Mouse (Mus musculus) liver, embryonic 15.5 days (tissue): ENCODE results near the gene Rbpms2. TPM values are rescaled to one million over a fixed set of nuclear protein-coding genes. Genes with fewer than 3 reads are reported as not detected.
"Not testable (repeated sequence)": the region's sequence is repeated elsewhere in the genome, so short reads cannot be mapped to it uniquely, and the experiment has no call there.

Experiments used
- ATAC-seq: fragments of 200-750 bp; cut with Nextera tagmentation; 2 replicates; pipeline ENCODE4 v1.8.0; 2017; ENCODE audit warnings: moderate number of reproducible peaks, mild to moderate bottlenecking, moderate library complexity; ENCODE audit not compliant: insufficient read depth
- H3K27ac ChIP-seq: fragments of 300-500 bp; sonication (generic); replicated peaks from 2 replicates; pipeline ENCODE4 v1.5.1; 2015; ENCODE audit warnings: mild to moderate bottlenecking, inconsistent platforms
- H3K27me3 ChIP-seq: fragments of 300-500 bp; sonication (generic); 2 replicates; pipeline ENCODE4 v1.6.1; 2015; ENCODE audit warnings: mild to moderate bottlenecking, inconsistent platforms
- H3K36me3 ChIP-seq: fragments of 300-500 bp; sonication (generic); replicated peaks from 2 replicates; pipeline ENCODE4 v1.6.1; 2015; ENCODE audit warnings: moderate library complexity, mild to moderate bottlenecking, inconsistent platforms
- H3K4me1 ChIP-seq: fragments of 300-500 bp; sonication (generic); replicated peaks from 2 replicates; pipeline ENCODE4 v1.6.1; 2015; ENCODE audit warnings: inconsistent platforms
- H3K4me2 ChIP-seq: fragments of 300-500 bp; sonication (generic); 2 replicates; pipeline ENCODE4 v1.6.1; 2015; ENCODE audit warnings: moderate library complexity, mild to moderate bottlenecking, inconsistent platforms
- H3K4me3 ChIP-seq: fragments of 300-500 bp; sonication (generic); replicated peaks from 2 replicates; pipeline ENCODE4 v1.5.1; 2015; ENCODE audit warnings: mild to moderate bottlenecking, inconsistent platforms
- H3K9ac ChIP-seq: fragments of 300-500 bp; sonication (generic); 2 replicates; pipeline ENCODE4 v1.6.1; 2015; ENCODE audit warnings: moderate library complexity, mild to moderate bottlenecking, inconsistent platforms
- H3K9me3 ChIP-seq: fragments of 300-500 bp; sonication (generic); replicated peaks from 2 replicates; pipeline ENCODE4 v1.6.1; 2016; ENCODE audit warnings: inconsistent platforms
- WGBS: fragments of 180-500 bp; shearing (Covaris S2); methylation state at CpG from one replicate; pipeline ENCODE4 v1.1.7; 2015; ENCODE audit warnings: mixed read lengths; ENCODE audit not compliant: insufficient replicate concordance; 5-methylcytosine and 5-hydroxymethylcytosine counted together
- polyA plus RNA-seq: library from polyadenylated mRNA; unstranded; fragments of >200 nt; fragmentation: Nextera tagmentation; extraction: Ambion mirVana; gene quantifications from 2 replicates; pipeline ENCODE4 v1.2.1, GENCODE M21; 2015

Rbpms2 gene
- polyA plus RNA-seq, 1 experiment from 2014 or later, result 11.3 TPM

DNA sequence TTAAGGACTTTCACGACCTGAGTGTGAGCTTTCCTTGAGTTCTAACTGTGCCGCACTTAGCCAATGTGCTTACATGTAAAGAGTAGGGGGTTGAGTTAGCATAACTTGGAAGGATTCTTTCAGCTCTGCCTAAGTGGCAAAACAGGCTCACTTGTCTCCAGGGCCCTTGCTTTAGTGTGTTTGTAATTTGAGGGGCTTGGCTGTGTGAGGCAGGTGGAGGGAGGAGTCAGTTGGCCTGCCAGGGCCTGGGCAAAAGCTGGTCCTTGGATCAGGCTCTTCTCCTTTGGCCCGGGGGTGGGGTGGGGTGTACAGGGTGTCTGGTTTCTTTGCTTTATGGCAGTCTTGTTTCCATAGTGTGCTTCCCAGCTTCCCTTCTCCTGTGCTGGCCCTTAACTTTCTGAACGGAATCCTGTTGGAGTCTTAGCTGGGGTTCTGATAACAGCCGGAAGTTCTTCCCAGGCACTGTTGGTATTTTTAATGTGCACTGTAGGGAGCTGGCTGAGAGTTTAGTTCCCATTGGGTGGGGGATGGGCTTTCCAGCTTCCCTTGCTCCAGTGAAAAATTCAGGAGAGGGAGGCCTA is 49.8 kb downstream of the Rbpms2 start:
- Histone ChIP-seq H3K36me3 (no peaks in the 10 kb centered on the region), H3K4me3 (no peak overlapping the region)
- 58% methylated on average over 5 of the region's 5 CpGs for WGBS

DNA sequence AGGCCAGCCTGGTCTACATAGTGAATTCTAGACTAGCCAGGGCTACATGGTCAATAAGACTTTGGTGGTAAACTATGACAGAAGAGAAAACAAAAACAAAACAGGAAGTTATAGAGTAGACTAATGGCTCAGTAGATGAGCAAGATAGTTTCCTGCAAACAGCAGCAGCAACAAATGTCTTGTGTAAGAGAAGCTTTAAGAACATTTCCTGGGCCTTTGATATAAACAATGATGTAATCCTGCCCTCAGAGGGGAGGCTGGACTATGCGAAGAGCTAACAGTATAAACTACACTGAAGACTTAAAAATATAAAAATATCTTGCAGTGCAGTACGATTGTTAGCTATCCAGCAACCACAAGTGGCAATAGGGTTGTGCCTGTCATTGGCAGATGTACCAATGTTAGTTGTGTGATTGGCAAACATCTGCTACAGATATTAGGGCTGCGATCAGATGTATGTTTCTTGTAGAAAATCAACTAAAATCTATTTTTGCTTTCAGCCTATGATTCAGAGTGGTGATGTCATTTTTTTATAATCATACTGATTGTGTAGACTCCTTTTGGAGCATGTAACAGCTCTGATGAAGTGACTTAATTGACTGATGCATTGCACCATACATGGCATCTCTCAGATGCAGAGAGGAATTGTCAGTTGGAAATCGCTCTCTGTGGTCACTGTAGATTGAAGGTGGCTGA is 51.6 kb downstream of the Rbpms2 start:
- peaks cover 68% of the 10 kb centered on the region for H3K4me1 ChIP-seq
- WGBS, result 58% methylated on average over 4 of the region's 4 CpGs

More for the DNA sequence above, 49.8 kb downstream of the Rbpms2 start:
- Histone ChIP-seq H3K27ac (peak overlapping the region; percentile 34; the same call in 1 of the 2 replicates), H3K4me1 (peaks cover 64% of the 10 kb centered on the region), H3K9me3 (no peaks in the 10 kb centered on the region), H3K4me2 (peak overlapping the region; percentile 17), H3K9ac (no peak overlapping the region), H3K27me3 (no peaks in the 10 kb centered on the region)
- ATAC-seq, result no peak

GRCm38 (mm10) chr9:65681634-65681940 is 52.1 kb downstream of the Rbpms2 start:
- H3K4me3 ChIP-seq, result no peak overlapping the region
- no peaks in the 10 kb centered on the region for H3K27me3 ChIP-seq
- no peak overlapping the region for H3K27ac ChIP-seq
- no peak overlapping the region for H3K9ac ChIP-seq
- no peak overlapping the region for H3K4me2 ChIP-seq
- 0 out of 2 replicates have a peak, but pooled peaks cover 3% of the 10 kb centered on the region for H3K36me3 ChIP-seq
- peaks cover 72% of the 10 kb centered on the region for H3K4me1 ChIP-seq
- ATAC-seq, result no peak
- WGBS, result 84% methylated on average over 2 of the region's 2 CpGs
- no peaks in the 10 kb centered on the region for H3K9me3 ChIP-seq

More for the DNA sequence above, 51.6 kb downstream of the Rbpms2 start:
- ATAC-seq, result no peak
- Histone ChIP-seq H3K27ac (peak overlapping the region; percentile 14; the same call in 1 of the 2 replicates), H3K27me3 (no peaks in the 10 kb centered on the region), H3K4me3 (no peak overlapping the region), H3K36me3 (no peaks in the 10 kb centered on the region), H3K9me3 (no peaks in the 10 kb centered on the region), H3K9ac (no peak overlapping the region), H3K4me2 (no peak overlapping the region)

GRCm38 (mm10) chr9:65682183-65682582 is 52.7 kb downstream of the Rbpms2 start:
- H3K4me1 ChIP-seq, result peaks cover 67% of the 10 kb centered on the region
- 54% methylated on average over 3 of the region's 3 CpGs for WGBS

DNA sequence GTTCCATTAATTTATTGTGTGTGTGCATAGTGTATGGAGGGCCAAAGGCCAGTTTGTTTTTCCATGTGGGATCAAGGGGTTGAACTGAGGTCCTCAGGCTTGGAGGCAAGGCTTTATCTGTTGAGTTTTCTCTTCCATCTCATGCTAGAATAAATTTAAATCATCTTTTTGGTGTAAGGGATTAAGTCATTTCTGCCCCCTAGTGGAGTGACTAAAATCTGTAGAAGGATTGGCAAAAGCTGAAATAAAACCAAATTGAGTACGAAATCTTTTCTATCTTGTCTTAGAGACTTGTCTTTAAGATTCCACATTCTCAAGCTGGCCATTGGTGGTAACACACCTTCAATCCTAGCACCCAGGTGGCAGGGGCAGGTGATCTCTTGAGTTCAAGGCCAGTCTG is 53.5 kb downstream of the Rbpms2 start:
- Histone ChIP-seq H3K4me1 (peaks cover 59% of the 10 kb centered on the region), H3K27ac (no peak overlapping the region), H3K27me3 (no peaks in the 10 kb centered on the region), H3K4me2 (no peak overlapping the region), H3K9me3 (no peaks in the 10 kb centered on the region), H3K4me3 (no peak overlapping the region), H3K9ac (no peak overlapping the region), H3K36me3 (peaks cover 15% of the 10 kb centered on the region)
- 54% methylated on average over 1 of the region's 1 CpGs for WGBS
- no peak for ATAC-seq

More at GRCm38 (mm10) chr9:65682183-65682582, 52.7 kb downstream of the Rbpms2 start:
- no peaks in the 10 kb centered on the region for H3K9me3 ChIP-seq
- ATAC-seq, result no peak
- H3K27me3 ChIP-seq, result no peaks in the 10 kb centered on the region
- H3K27ac ChIP-seq, result no peak overlapping the region
- H3K9ac ChIP-seq, result no peak overlapping the region
- no peak overlapping the region for H3K4me3 ChIP-seq
- peaks cover 7% of the 10 kb centered on the region; the same call in 1 of the 2 replicates for H3K36me3 ChIP-seq
- H3K4me2 ChIP-seq, result no peak overlapping the region

GRCm38 (mm10) chr9:65684704-65685103 is 55.3 kb downstream of the Rbpms2 start:
- no peak overlapping the region for H3K27ac ChIP-seq
- H3K4me2 ChIP-seq, result no peak overlapping the region
- no peaks in the 10 kb centered on the region for H3K27me3 ChIP-seq
- H3K9me3 ChIP-seq, result no peaks in the 10 kb centered on the region
- peaks cover 23% of the 10 kb centered on the region for H3K36me3 ChIP-seq
- H3K4me1 ChIP-seq, result peaks cover 43% of the 10 kb centered on the region
- ATAC-seq, result 0 out of 2 replicates have a peak, but pooled peaks have one; percentile 22
- WGBS, result 29% methylated on average over 2 of the region's 2 CpGs
- no peak overlapping the region for H3K9ac ChIP-seq
- H3K4me3 ChIP-seq, result no peak overlapping the region

DNA sequence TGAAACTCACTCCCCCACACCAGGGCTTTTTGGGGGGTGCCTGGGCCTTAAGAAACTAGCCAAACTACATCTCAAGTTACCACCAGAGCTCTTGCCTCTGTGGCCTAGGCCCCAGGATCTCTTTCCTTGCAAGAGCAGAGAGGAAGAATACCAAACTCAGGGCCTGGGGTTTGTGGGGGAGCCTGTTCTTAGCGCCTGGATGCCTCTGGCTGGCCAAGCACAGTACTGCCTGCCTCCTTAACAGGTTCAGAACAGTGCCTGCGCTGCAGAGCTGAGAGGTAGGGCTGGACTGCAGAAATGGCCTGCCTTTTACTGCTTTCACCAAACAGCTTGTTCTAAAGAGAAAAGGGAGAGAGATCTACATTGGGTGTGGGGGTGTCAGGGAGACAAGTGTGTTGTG is 60.4 kb downstream of the Rbpms2 start:
- not testable (repeated sequence) for H3K4me2 ChIP-seq, H3K27me3 ChIP-seq, H3K27ac ChIP-seq, H3K9ac ChIP-seq, H3K4me3 ChIP-seq, H3K9me3 ChIP-seq, ATAC-seq
- peaks cover 50% of the 10 kb centered on the region for H3K36me3 ChIP-seq
- WGBS, result 67% methylated on average over 2 of the region's 2 CpGs
- H3K4me1 ChIP-seq, result peaks cover 22% of the 10 kb centered on the region

- no peak for ATAC-seq
- H3K27ac ChIP-seq, result no peak overlapping the region
- H3K4me2 ChIP-seq, result no peak overlapping the region
- H3K36me3 ChIP-seq, result peaks cover 65% of the 10 kb centered on the region
- 65% methylated on average over 3 of the region's 3 CpGs for WGBS
- H3K9me3 ChIP-seq, result no peaks in the 10 kb centered on the region
- H3K4me1 ChIP-seq, result peaks cover 11% of the 10 kb centered on the region
- H3K27me3 ChIP-seq, result no peaks in the 10 kb centered on the region
- no peak overlapping the region for H3K4me3 ChIP-seq
- no peak overlapping the region for H3K9ac ChIP-seq
These were observed 63.0 kb downstream of the Rbpms2 start for GRCm38 (mm10) chr9:65692466-65692865.

GRCm38 (mm10) chr9:65692959-65693603 is 63.6 kb downstream of the Rbpms2 start:
- Histone ChIP-seq H3K4me2 (no peak overlapping the region), H3K27me3 (no peaks in the 10 kb centered on the region), H3K9me3 (no peaks in the 10 kb centered on the region), H3K9ac (no peak overlapping the region), H3K4me3 (no peak overlapping the region), H3K27ac (no peak overlapping the region), H3K4me1 (peaks cover 11% of the 10 kb centered on the region), H3K36me3 (peaks cover 62% of the 10 kb centered on the region)
- 32% methylated on average over 5 of the region's 5 CpGs for WGBS
- no peak for ATAC-seq

- Histone ChIP-seq H3K27ac (no peak overlapping the region), H3K36me3 (peaks cover 68% of the 10 kb centered on the region), H3K9me3 (no peaks in the 10 kb centered on the region), H3K27me3 (no peaks in the 10 kb centered on the region), H3K4me3 (no peak overlapping the region), H3K4me2 (no peak overlapping the region), H3K9ac (no peak overlapping the region), H3K4me1 (peaks cover 11% of the 10 kb centered on the region)
- ATAC-seq, result no peak
- WGBS, result 65% methylated on average over 3 of the region's 3 CpGs
These were observed 66.2 kb downstream of the Rbpms2 start for GRCm38 (mm10) chr9:65695646-65696045.

GRCm38 (mm10) chr9:65696337-65696736 is 66.9 kb downstream of the Rbpms2 start:
- H3K9me3 ChIP-seq, result no peaks in the 10 kb centered on the region
- H3K27ac ChIP-seq, result no peak overlapping the region
- peaks cover 11% of the 10 kb centered on the region for H3K4me1 ChIP-seq
- no peak overlapping the region for H3K4me3 ChIP-seq
- peaks cover 70% of the 10 kb centered on the region for H3K36me3 ChIP-seq
- H3K27me3 ChIP-seq, result no peaks in the 10 kb centered on the region
- H3K9ac ChIP-seq, result no peak overlapping the region
- H3K4me2 ChIP-seq, result no peak overlapping the region
- ATAC-seq, result no peak
